Mouse (Mus musculus): ENCODE data around the gene Gse1.

GRCm38 (mm10) chr8:120276051-120276890 is 48.0 kb downstream of the Gse1 start:
- TF ChIP-seq GATA1 (IDR thresholded peaks at IDR 0.05; ENCODE audit: low read length) (no peak), TAL1 (IDR thresholded peaks at IDR 0.05; ENCODE audit: low read length) (no peak)
